Mouse (Mus musculus): ENCODE data around the gene Pear1.

The Pear1 gene

DNA sequence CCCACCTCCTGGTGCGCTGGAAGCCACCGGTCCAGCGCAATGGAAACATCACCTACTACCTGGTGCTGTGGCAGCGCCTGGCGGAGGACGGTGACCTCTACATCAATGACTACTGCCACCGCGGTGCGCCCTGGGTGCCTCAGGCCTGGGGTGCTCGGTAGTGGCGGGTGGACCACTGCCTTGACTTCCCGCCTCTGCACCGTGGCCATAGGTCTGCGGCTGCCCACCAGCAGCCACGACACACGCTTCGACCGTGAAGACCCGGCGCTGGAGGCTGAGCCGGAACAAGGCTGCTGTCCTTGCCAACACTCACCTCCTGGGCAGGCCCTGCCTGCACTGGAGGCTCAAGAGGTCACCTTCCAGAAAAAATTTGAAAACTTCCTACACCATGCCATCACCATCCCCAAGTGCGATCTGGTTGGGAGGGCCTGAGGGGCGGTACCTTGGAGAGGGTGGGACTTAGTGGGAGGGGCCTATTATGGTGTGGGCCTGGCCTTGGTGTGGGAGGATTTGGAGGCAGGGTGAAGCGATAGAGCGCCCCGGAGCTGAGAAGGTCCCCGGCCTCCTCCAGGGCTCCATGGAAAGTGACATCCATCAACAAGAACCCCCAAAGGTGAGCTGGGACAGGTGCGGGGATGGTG lies 14.7 kb downstream of the Pear1 start:
- DNase-seq (ENCODE audit: inconsistent ontology term), result peak; percentile 20

DNA sequence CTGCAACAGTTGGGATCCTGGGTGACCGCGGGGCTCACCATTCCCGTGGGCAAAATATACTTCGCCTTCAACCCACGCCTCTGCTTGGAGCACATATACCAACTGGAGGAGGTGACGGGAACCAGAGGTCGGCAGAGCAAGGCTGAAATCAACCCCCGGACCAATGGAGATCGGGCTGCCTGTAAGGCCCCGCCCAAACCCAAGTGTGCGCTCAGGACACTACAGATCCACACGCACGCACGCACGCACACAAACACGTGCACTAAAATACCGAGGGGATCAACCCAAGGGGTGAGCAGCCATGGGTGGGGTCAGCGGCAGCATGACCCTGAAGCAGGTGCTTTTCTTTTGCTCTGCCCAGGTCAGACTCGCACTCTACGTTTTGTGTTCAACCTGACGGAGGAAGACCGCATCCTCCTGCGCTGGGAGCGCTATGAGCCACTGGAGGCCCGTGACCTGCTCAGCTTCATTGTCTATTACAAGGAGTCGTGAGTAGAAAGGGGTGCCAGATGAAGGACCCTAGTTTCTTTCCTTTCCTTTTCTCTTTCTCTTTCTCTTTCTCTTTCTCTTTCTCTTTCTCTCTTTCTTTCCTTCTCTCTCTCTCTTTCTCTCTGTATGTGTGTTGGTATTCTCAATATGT lies 19.9 kb downstream of the Pear1 start:
- DNase-seq (ENCODE audit: inconsistent ontology term), result peak; percentile 44

- DNase-seq (ENCODE audit: inconsistent ontology term), result no peak
Measured at GRCm38 (mm10) chr3:87801681-87802080, 22.4 kb downstream of the Pear1 start.

DNA sequence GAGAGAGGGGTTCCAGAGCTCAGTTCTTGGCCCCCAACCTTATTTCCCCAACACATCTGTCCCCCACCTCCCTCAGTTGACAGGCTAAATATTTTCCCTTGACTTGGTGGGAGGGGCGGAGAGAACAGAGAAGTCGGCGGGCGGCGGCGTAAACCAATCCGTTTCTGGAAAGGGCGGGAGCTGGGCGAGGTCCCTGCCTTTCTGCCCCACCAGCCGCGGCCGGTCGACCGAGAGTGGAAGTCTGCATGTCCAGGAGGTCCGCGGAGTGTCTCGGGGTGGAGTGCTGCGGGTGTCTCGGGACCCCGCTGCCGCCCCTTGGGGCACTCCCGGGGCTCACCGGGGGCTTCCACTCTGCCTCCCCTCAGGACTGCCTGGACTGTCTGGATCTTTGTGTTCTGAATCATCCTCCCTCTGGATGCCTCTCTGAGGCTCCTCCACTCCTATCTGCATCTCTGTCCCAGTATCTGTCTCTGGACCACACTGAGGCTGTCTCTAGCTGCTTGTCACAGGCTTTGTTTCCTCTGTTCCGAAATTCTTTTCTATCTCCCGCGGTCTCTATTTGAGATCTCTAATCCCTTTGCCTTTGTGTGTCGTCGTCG lies 27.3 kb downstream of the Pear1 start, which contains the start of gene Insrr:
TSS of gene Insrr (plus strand) at position 216 of the 599 bp plus-strand sequence.
- DNase-seq (ENCODE audit: inconsistent ontology term), result peak; percentile 63

GRCm38 (mm10) chr3:87795336-87796277 lies 28.5 kb downstream of the Pear1 start:
- DNase-seq (ENCODE audit: inconsistent ontology term), result peak; percentile 57

GRCm38 (mm10) chr3:87794922-87795325 lies 29.2 kb downstream of the Pear1 start, which contains the start of gene Ntrk1:
TSS of gene Ntrk1 (minus strand) at chr3:87795162.
- DNase-seq (ENCODE audit: inconsistent ontology term), result peak; percentile 45

DNA sequence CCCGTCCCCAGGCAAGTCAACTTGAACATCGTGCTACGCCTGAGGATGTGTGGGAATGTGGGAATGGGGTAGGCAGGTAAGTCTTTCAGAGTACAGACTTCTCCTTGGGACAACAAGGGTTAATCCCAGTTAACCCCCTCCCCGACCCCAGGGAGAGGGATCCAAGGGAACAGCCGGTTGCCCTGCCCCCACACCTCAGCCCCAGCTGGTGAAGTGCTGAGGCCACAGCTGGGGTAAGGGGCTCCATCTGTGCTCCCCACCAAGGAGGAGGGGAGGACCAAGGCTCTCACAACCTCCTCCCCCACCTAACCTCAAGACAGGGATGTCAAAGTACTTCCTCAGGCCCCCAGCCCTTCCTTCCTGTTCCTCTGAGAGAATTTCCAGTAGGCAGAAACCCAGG lies 34.3 kb downstream of the Pear1 start:
- no peak for DNase-seq (ENCODE audit: inconsistent ontology term)

DNA sequence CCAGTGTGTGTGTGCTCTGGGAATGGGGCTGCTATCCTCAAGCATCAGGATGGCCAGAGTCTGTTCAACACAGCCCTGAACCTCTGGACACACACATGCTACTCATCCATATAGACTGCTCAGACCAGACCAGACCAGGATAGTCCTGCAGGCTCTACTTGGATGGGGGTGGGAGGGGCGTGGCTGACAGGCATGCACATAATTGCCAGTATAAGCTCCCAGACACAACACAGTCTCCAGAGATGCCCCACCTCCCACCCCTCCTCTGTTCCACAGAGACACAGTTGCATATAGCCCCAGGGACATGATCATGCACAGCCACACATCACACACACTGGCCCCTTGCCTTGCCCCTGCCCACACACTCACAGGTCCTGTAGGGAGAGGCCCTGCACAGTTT lies 34.9 kb downstream of the Pear1 start:
- DNase-seq (ENCODE audit: inconsistent ontology term), result no peak

DNA sequence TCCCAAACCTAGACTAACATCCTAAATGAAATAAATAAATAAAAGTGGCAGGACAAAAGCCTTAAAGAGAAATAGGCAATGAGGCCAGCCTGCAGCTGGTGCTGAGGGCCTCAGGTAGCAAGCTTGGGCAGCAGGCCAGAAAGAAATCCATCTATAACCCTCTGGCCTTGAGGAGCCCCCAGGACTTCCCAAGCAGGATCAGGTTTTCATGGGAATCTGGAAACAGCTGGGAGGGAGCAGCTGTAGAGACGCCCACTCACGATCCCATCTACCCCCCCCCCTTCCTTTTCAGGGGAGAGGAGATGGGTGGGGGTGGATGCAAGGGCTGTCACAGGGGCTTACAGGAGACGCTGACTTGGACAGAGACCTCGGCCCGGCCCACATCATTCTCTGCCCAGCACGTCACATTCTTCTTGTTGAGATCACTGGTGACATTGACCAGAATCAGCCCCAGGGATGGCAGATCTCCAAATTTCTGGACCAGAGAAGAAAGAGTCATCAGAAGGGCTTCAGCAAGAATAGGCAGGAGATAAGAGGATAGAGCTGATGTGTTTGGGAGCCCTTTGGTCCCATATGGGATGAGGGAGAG lies 38.4 kb downstream of the Pear1 start:
- DNase-seq (ENCODE audit: inconsistent ontology term), result peak; percentile 51

GRCm38 (mm10) chr3:87785156-87785555 lies 39.0 kb downstream of the Pear1 start:
- DNase-seq (ENCODE audit: inconsistent ontology term), result no peak

GRCm38 (mm10) chr3:87783282-87784023 lies 40.7 kb downstream of the Pear1 start:
- no peak for DNase-seq (ENCODE audit: inconsistent ontology term)

DNA sequence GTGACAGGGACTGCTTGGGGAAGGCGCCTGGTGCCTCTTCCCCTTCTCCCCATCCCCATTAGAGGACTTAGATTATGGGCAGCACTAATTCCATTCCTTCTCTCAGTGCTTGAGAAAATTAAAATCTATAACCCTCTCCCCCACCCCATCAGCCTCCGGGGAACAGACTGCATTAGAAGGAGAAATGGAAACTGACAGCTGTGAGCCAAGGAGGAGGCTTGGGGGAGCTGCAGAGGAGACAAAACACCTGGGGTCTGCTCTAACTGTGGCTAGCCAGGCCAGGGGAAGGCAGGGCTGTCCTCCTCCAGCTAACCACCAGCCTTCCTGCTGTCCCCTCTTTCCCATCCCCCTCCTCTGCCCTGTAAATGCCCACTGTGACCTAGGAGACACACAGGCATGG lies 45.0 kb downstream of the Pear1 start:
- DNase-seq (ENCODE audit: inconsistent ontology term), result no peak

DNA sequence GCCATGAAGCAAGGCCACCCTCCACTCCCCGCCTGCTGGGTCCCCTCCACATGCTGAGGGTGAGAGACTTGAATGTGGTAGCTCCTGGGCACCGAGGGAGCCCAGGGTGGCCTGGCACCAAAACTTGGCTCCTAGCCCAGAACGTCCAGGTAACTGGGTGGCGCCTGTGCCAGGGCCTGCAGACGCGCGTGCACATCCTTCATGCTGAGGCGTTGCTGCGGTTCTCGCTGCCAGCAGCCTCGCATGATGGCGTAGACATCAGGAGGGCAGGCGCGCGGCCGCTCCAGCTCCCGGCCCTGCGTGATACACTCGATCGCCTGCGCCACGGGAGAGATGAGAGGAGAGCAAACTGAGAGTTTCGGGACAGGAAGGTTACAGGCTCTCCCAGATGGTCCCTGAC lies 45.8 kb downstream of the Pear1 start:
- no peak for DNase-seq (ENCODE audit: inconsistent ontology term)

- no peak for DNase-seq (ENCODE audit: inconsistent ontology term)
Measured at GRCm38 (mm10) chr3:87771088-87771487, 53.0 kb downstream of the Pear1 start.

- no peak for DNase-seq (ENCODE audit: inconsistent ontology term)
Measured at GRCm38 (mm10) chr3:87770280-87770679, 53.8 kb downstream of the Pear1 start.

DNA sequence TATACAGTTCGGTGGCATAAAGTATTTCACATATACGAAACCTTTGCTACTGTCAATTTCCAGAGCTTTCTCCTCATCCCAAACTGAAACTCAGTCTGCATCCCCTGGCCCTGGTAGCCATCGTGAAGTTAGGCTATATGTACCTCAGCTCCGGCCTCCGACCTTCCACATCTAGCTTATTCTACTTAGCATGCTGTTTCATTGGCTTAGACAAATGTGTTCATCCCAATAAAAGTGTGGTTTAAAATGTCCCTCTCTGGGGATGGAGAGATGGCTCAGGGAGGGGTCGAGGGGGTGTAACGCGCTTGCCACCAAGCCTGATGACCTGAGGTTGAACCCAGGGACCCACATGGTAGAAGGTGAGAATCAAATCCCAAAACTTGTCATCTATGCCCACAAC lies 54.6 kb downstream of the Pear1 start:
- DNase-seq (ENCODE audit: inconsistent ontology term), result no peak

DNA sequence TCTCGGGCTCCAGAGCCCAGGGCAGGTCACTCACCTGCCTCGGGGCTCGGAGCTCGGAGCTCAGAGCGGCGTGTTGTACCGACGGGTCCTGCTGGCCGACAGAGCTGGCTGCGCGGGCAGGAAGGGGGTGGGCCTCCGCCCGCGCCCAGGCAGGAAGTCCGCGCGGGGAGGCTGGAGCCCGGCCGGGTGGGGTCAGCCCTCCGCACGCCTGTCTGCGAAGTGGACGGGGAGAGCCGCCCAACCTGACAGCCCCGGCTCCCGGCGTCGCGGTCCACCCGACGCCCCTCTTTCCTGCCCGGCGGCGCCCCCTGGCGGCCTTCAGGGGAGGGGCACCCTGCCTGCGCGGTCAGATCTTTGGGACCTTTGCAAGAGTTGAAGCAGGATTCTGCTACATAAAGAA lies 55.3 kb downstream of the Pear1 start:
- DNase-seq (ENCODE audit: inconsistent ontology term), result peak; percentile 88

DNA sequence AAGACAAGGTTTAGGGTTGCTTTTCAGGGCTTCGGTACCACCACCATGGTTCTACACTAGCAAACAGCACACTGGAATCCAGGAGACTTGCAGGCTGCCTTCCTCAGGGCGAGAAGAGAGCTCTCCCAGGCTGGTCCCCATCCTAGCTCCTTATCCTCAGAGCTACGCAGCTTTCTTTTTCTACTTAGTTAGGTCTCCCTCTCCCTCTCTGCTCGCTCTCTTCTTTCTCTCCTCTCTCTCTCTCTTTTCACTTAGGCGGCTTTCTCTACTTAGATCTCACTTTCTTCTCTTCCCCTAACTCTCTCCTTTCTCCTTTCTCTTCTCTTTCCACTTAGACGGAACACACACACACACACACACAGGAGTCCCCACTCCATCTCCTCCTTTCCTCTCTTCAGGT lies 55.7 kb downstream of the Pear1 start:
- DNase-seq (ENCODE audit: inconsistent ontology term), result no peak

GRCm38 (mm10) chr3:87767764-87768163 lies 56.3 kb downstream of the Pear1 start:
- no peak for DNase-seq (ENCODE audit: inconsistent ontology term)

DNA sequence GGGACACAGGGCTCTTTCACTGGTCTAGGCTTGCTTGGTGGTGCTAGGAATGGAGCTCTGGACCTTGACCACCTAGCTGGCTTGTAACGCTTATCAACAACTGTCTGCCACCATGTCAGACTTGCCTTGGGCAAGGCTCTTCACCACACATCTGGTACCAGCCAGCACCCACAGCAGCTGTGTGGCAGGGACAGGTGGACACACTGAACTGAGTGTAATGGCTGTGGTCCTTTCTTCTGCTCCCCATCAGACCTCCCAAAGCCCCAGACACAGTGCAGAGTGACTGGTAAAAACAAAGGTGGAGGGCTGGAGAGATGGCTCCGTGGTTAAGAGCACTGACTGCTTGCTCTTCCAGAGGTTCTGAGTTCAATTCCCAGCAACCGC lies 57.8 kb downstream of the Pear1 start:
- DNase-seq (ENCODE audit: inconsistent ontology term), result no peak

Data from Muller cell, postnatal 12 days (primary cell).